Mouse (Mus musculus): ENCODE measurements at regions not wholly inside any gene's neighbourhood (a gene's known extent, or its start where the extent isn't known, plus 50 kb on each side); places are given as distances from the start of the nearest gene placed in this dataset.

- no peak for DNase-seq
Observed at GRCm38 (mm10) chr14:62128918-62129317, 163.5 kb upstream of the Rnaseh2b start.

GRCm38 (mm10) chr14:62132353-62132816, 160.0 kb upstream of the Rnaseh2b start:
- Histone ChIP-seq H3K4me3 (ENCODE audit: control insufficient read depth, insufficient read depth, low read length) (no peak overlapping the region), H3K27ac (ENCODE audit: control insufficient read depth, insufficient read depth, low read length) (no peak overlapping the region), H3K27me3 (ENCODE audit: control insufficient read depth, insufficient read depth, low read length) (no peaks in the 10 kb centered on the region), H3K36me3 (ENCODE audit: control insufficient read depth, insufficient read depth, low read length) (no peaks in the 10 kb centered on the region), H3K4me1 (replicated peaks; ENCODE audit: control insufficient read depth, insufficient read depth, low read length) (no peaks in the 10 kb centered on the region)
- no peak for TF ChIP-seq POLR2A (IDR thresholded peaks at IDR 0.05; ENCODE audit: control insufficient read depth, extremely low read depth, insufficient read depth, low read length, poor library complexity)
- no peak for TF ChIP-seq CTCF (IDR thresholded peaks at IDR 0.05; ENCODE audit: borderline replicate concordance, control insufficient read depth, extremely low read depth, insufficient read depth, low read length, poor library complexity)
- 91% methylated on average over 8 of the region's 8 CpGs for WGBS
- DNase-seq: no peak

More at GRCm38 (mm10) chr14:62128918-62129317, 163.5 kb upstream of the Rnaseh2b start:
- Histone ChIP-seq H3K27ac (ENCODE audit: control insufficient read depth, insufficient read depth, low read length) (no peak overlapping the region), H3K27me3 (ENCODE audit: control insufficient read depth, insufficient read depth, low read length) (no peaks in the 10 kb centered on the region), H3K4me3 (ENCODE audit: control insufficient read depth, insufficient read depth, low read length) (no peak overlapping the region), H3K36me3 (ENCODE audit: control insufficient read depth, insufficient read depth, low read length) (no peaks in the 10 kb centered on the region), H3K4me1 (replicated peaks; ENCODE audit: control insufficient read depth, insufficient read depth, low read length) (no peaks in the 10 kb centered on the region)
- 95% methylated on average over 6 of the region's 6 CpGs for WGBS
- TF ChIP-seq POLR2A (IDR thresholded peaks at IDR 0.05; ENCODE audit: control insufficient read depth, extremely low read depth, insufficient read depth, low read length, poor library complexity): no peak
- TF ChIP-seq CTCF (IDR thresholded peaks at IDR 0.05; ENCODE audit: borderline replicate concordance, control insufficient read depth, extremely low read depth, insufficient read depth, low read length, poor library complexity): no peak

GRCm38 (mm10) chr14:62137981-62138380, 154.4 kb upstream of the Rnaseh2b start:
- Histone ChIP-seq H3K4me1 (replicated peaks; ENCODE audit: control insufficient read depth, insufficient read depth, low read length) (0 out of 2 replicates have a peak, but pooled peaks cover 2% of the 10 kb centered on the region), H3K4me3 (ENCODE audit: control insufficient read depth, insufficient read depth, low read length) (no peak overlapping the region), H3K36me3 (ENCODE audit: control insufficient read depth, insufficient read depth, low read length) (no peaks in the 10 kb centered on the region), H3K27me3 (ENCODE audit: control insufficient read depth, insufficient read depth, low read length) (no peaks in the 10 kb centered on the region), H3K27ac (ENCODE audit: control insufficient read depth, insufficient read depth, low read length) (no peak overlapping the region)
- 88% methylated on average over 5 of the region's 5 CpGs for WGBS
- DNase-seq: no peak
- no peak for TF ChIP-seq POLR2A (IDR thresholded peaks at IDR 0.05; ENCODE audit: control insufficient read depth, extremely low read depth, insufficient read depth, low read length, poor library complexity)
- TF ChIP-seq CTCF (IDR thresholded peaks at IDR 0.05; ENCODE audit: borderline replicate concordance, control insufficient read depth, extremely low read depth, insufficient read depth, low read length, poor library complexity): no peak

GRCm38 (mm10) chr14:62144385-62145030, 147.9 kb upstream of the Rnaseh2b start:
- Histone ChIP-seq H3K4me1 (replicated peaks; ENCODE audit: control insufficient read depth, insufficient read depth, low read length) (no peaks in the 10 kb centered on the region), H3K36me3 (ENCODE audit: control insufficient read depth, insufficient read depth, low read length) (no peaks in the 10 kb centered on the region), H3K27me3 (ENCODE audit: control insufficient read depth, insufficient read depth, low read length) (no peaks in the 10 kb centered on the region), H3K27ac (ENCODE audit: control insufficient read depth, insufficient read depth, low read length) (no peak overlapping the region), H3K4me3 (ENCODE audit: control insufficient read depth, insufficient read depth, low read length) (no peak overlapping the region)
- WGBS: 68% methylated on average over 17 of the region's 17 CpGs
- DNase-seq: no peak
- TF ChIP-seq POLR2A (IDR thresholded peaks at IDR 0.05; ENCODE audit: control insufficient read depth, extremely low read depth, insufficient read depth, low read length, poor library complexity) (no peak), CTCF (IDR thresholded peaks at IDR 0.05; ENCODE audit: borderline replicate concordance, control insufficient read depth, extremely low read depth, insufficient read depth, low read length, poor library complexity) (no peak)

- TF ChIP-seq POLR2A (IDR thresholded peaks at IDR 0.05; ENCODE audit: control insufficient read depth, extremely low read depth, insufficient read depth, low read length, poor library complexity) (no peak), CTCF (IDR thresholded peaks at IDR 0.05; ENCODE audit: borderline replicate concordance, control insufficient read depth, extremely low read depth, insufficient read depth, low read length, poor library complexity) (no peak)
- WGBS: 87% methylated on average over 7 of the region's 7 CpGs
- Histone ChIP-seq H3K4me1 (replicated peaks; ENCODE audit: control insufficient read depth, insufficient read depth, low read length) (no peaks in the 10 kb centered on the region), H3K4me3 (ENCODE audit: control insufficient read depth, insufficient read depth, low read length) (no peak overlapping the region), H3K27ac (ENCODE audit: control insufficient read depth, insufficient read depth, low read length) (no peak overlapping the region), H3K27me3 (ENCODE audit: control insufficient read depth, insufficient read depth, low read length) (no peaks in the 10 kb centered on the region), H3K36me3 (ENCODE audit: control insufficient read depth, insufficient read depth, low read length) (no peaks in the 10 kb centered on the region)
- no peak for DNase-seq
Observed at GRCm38 (mm10) chr14:62157038-62157716, 135.2 kb upstream of the Rnaseh2b start.

GRCm38 (mm10) chr14:62159690-62160089, 132.7 kb upstream of the Rnaseh2b start:
- H3K4me1 ChIP-seq (replicated peaks; ENCODE audit: control insufficient read depth, insufficient read depth, low read length): no peaks in the 10 kb centered on the region; the same call in 1 of the 2 replicates
- no peak overlapping the region for H3K27ac ChIP-seq (ENCODE audit: control insufficient read depth, insufficient read depth, low read length)
- 91% methylated on average over 2 of the region's 2 CpGs for WGBS

More at GRCm38 (mm10) chr14:62159690-62160089, 132.7 kb upstream of the Rnaseh2b start:
- Histone ChIP-seq H3K27me3 (ENCODE audit: control insufficient read depth, insufficient read depth, low read length) (no peaks in the 10 kb centered on the region), H3K36me3 (ENCODE audit: control insufficient read depth, insufficient read depth, low read length) (no peaks in the 10 kb centered on the region), H3K4me3 (ENCODE audit: control insufficient read depth, insufficient read depth, low read length) (no peak overlapping the region)
- no peak for DNase-seq
- TF ChIP-seq POLR2A (IDR thresholded peaks at IDR 0.05; ENCODE audit: control insufficient read depth, extremely low read depth, insufficient read depth, low read length, poor library complexity) (no peak), CTCF (IDR thresholded peaks at IDR 0.05; ENCODE audit: borderline replicate concordance, control insufficient read depth, extremely low read depth, insufficient read depth, low read length, poor library complexity) (no peak)

Data from thymus, adult 2 months (tissue).